Mouse (Mus musculus) midbrain, postnatal 0 days (tissue): ENCODE data around the gene E030018B13Rik. TPM values are rescaled to one million over a fixed set of nuclear protein-coding genes. Genes with fewer than 3 reads are reported as not detected.

ENCODE experiments used
- ATAC-seq: fragments of 200-750 bp; cut with Nextera tagmentation; 2 replicates; pipeline ENCODE4 v1.8.0; 2017; ENCODE audit warnings: moderate number of reproducible peaks, mild to moderate bottlenecking, moderate TSS enrichment, moderate library complexity; ENCODE audit not compliant: low FRiP score
- DNase-seq: peaks from one replicate; pipeline ENCODE4 v3.0.0-alpha.2; 2015; ENCODE audit warnings: low spot score
- H3K27ac ChIP-seq: fragments of 300-500 bp; sonication (generic); 2 replicates; pipeline ENCODE4 v1.5.1; 2014; ENCODE audit warnings: low read depth, mild to moderate bottlenecking, low read length, mixed read lengths
- H3K27me3 ChIP-seq: fragments of 300-500 bp; sonication (generic); 2 replicates; pipeline ENCODE4 v1.6.1; 2014; ENCODE audit warnings: low read length, control low read depth, mixed read lengths; ENCODE audit not compliant: insufficient read depth
- H3K36me3 ChIP-seq: fragments of 300-500 bp; sonication (generic); 2 replicates; pipeline ENCODE4 v1.6.1; 2014; ENCODE audit warnings: low read length, control low read depth, mixed read lengths; ENCODE audit not compliant: insufficient read depth
- H3K4me1 ChIP-seq: fragments of 300-500 bp; sonication (generic); 2 replicates; pipeline ENCODE4 v1.6.1; 2014; ENCODE audit warnings: mild to moderate bottlenecking, control low read depth, antibody characterized with exemption, low read length, mixed read lengths; ENCODE audit not compliant: insufficient read depth
- H3K4me2 ChIP-seq: fragments of 300-500 bp; sonication (generic); 2 replicates; pipeline ENCODE4 v1.6.1; 2014; ENCODE audit warnings: low read depth, mild to moderate bottlenecking, low read length, mixed read lengths; ENCODE audit not compliant: poor library complexity, severe bottlenecking
- H3K4me3 ChIP-seq: fragments of 300-500 bp; sonication (generic); 2 replicates; pipeline ENCODE4 v1.5.1; 2014; ENCODE audit warnings: low read depth, mild to moderate bottlenecking, low read length, moderate library complexity
- H3K9ac ChIP-seq: fragments of 300-500 bp; sonication (generic); replicated peaks from 2 replicates; pipeline ENCODE4 v1.6.1; 2014; ENCODE audit warnings: mild to moderate bottlenecking, low read length, moderate library complexity, mixed read lengths; ENCODE audit not compliant: poor library complexity, severe bottlenecking
- H3K9me3 ChIP-seq: fragments of 300-500 bp; sonication (generic); 2 replicates; pipeline ENCODE4 v1.6.1; 2016; ENCODE audit warnings: low read length, control low read depth
- CTCF ChIP-seq: IDR thresholded peaks from 2 replicates; pipeline ENCODE4 v1.5.1; 2016; ENCODE audit warnings: antibody characterized with exemption, mild to moderate bottlenecking
- WGBS: fragments of 180-500 bp; shearing (Covaris S2); extraction: QIAGEN DNeasy Blood & Tissue Kit; methylation state at CpG from one replicate; pipeline ENCODE4 v1.1.7; 2014; 5-methylcytosine and 5-hydroxymethylcytosine counted together
- polyA plus RNA-seq: library from polyadenylated mRNA; unstranded; fragments of >200 nt; fragmentation: Nextera tagmentation; extraction: Ambion mirVana; gene quantifications from 2 replicates; pipeline ENCODE4 v1.2.1, GENCODE M21; 2015
- total RNA-seq: library from RNA; depleted of rRNA; stranded (reverse); fragments of >200 nt; gene quantifications from 2 replicates; pipeline ENCODE4 v1.2.3, GENCODE M21; 2014

E030018B13Rik gene
- total and polyA plus RNA-seq, 2 experiments from 2014 or later: not detected

- WGBS: 36% methylated on average over 14 of the region's 14 CpGs
- no peak for ATAC-seq
- no peak for TF ChIP-seq CTCF
- no peak overlapping the region for H3K4me2 ChIP-seq
- no peak for DNase-seq
- no peak overlapping the region for H3K27ac ChIP-seq
- H3K9me3 ChIP-seq: no peaks in the 10 kb centered on the region
- no peak overlapping the region for H3K9ac ChIP-seq
- H3K36me3 ChIP-seq: no peaks in the 10 kb centered on the region
- no peak overlapping the region for H3K4me3 ChIP-seq
- no peaks in the 10 kb centered on the region for H3K27me3 ChIP-seq
- H3K4me1 ChIP-seq: no peaks in the 10 kb centered on the region
Measured at GRCm38 (mm10) chr7:63877610-63878009, 39.0 kb upstream of the E030018B13Rik start.

- no peaks in the 10 kb centered on the region for H3K36me3 ChIP-seq
- no peaks in the 10 kb centered on the region for H3K4me1 ChIP-seq
- H3K9ac ChIP-seq: no peak overlapping the region
- WGBS: 73% methylated on average over 6 of the region's 6 CpGs
- no peaks in the 10 kb centered on the region for H3K27me3 ChIP-seq
- no peak overlapping the region for H3K4me3 ChIP-seq
- TF ChIP-seq CTCF: no peak
- H3K9me3 ChIP-seq: no peaks in the 10 kb centered on the region
- H3K27ac ChIP-seq: no peak overlapping the region
- H3K4me2 ChIP-seq: no peak overlapping the region
- DNase-seq (peak; percentile 37), ATAC-seq (no peak)
Measured at GRCm38 (mm10) chr7:63879583-63879982, 37.1 kb upstream of the E030018B13Rik start.

GRCm38 (mm10) chr7:63882739-63883138 is 33.9 kb upstream of the E030018B13Rik start:
- 84% methylated on average over 7 of the region's 7 CpGs for WGBS
- H3K4me3 ChIP-seq: no peak overlapping the region
- no peak overlapping the region for H3K9ac ChIP-seq
- no peak overlapping the region for H3K4me2 ChIP-seq
- no peaks in the 10 kb centered on the region; the same call in 1 of the 2 replicates for H3K36me3 ChIP-seq
- no peak for TF ChIP-seq CTCF
- no peaks in the 10 kb centered on the region for H3K4me1 ChIP-seq
- no peaks in the 10 kb centered on the region for H3K9me3 ChIP-seq
- H3K27ac ChIP-seq: no peak overlapping the region
- no peak for ATAC-seq
- no peaks in the 10 kb centered on the region for H3K27me3 ChIP-seq
- no peak for DNase-seq

- WGBS: 88% methylated on average over 7 of the region's 7 CpGs
Measured at GRCm38 (mm10) chr7:63885025-63885424, 31.6 kb upstream of the E030018B13Rik start.

GRCm38 (mm10) chr7:63887034-63887551 is 29.6 kb upstream of the E030018B13Rik start:
- no peak overlapping the region for H3K4me2 ChIP-seq
- no peak overlapping the region for H3K27ac ChIP-seq
- no peaks in the 10 kb centered on the region for H3K9me3 ChIP-seq
- no peak for DNase-seq
- no peak overlapping the region for H3K9ac ChIP-seq
- no peaks in the 10 kb centered on the region for H3K27me3 ChIP-seq
- TF ChIP-seq CTCF: no peak
- WGBS: 66% methylated on average over 8 of the region's 8 CpGs
- H3K4me1 ChIP-seq: no peaks in the 10 kb centered on the region
- H3K36me3 ChIP-seq: peaks cover 22% of the 10 kb centered on the region
- no peak for ATAC-seq
- no peak overlapping the region for H3K4me3 ChIP-seq

More at GRCm38 (mm10) chr7:63885025-63885424, 31.6 kb upstream of the E030018B13Rik start:
- no peaks in the 10 kb centered on the region for H3K4me1 ChIP-seq
- H3K27ac ChIP-seq: no peak overlapping the region
- H3K4me2 ChIP-seq: no peak overlapping the region
- H3K4me3 ChIP-seq: no peak overlapping the region
- TF ChIP-seq CTCF: no peak
- H3K9ac ChIP-seq: no peak overlapping the region
- peaks cover 14% of the 10 kb centered on the region for H3K36me3 ChIP-seq
- DNase-seq (no peak), ATAC-seq (no peak)
- H3K9me3 ChIP-seq: no peaks in the 10 kb centered on the region
- no peaks in the 10 kb centered on the region for H3K27me3 ChIP-seq

GRCm38 (mm10) chr7:63887602-63888123 is 29.0 kb upstream of the E030018B13Rik start:
- H3K4me1 ChIP-seq: no peaks in the 10 kb centered on the region
- H3K9ac ChIP-seq: no peak overlapping the region
- ATAC-seq: no peak
- no peak overlapping the region for H3K4me3 ChIP-seq
- DNase-seq: no peak
- H3K9me3 ChIP-seq: no peaks in the 10 kb centered on the region
- no peak overlapping the region for H3K4me2 ChIP-seq
- TF ChIP-seq CTCF: no peak
- 89% methylated on average over 10 of the region's 10 CpGs for WGBS
- no peak overlapping the region for H3K27ac ChIP-seq
- no peaks in the 10 kb centered on the region for H3K27me3 ChIP-seq
- H3K36me3 ChIP-seq: peaks cover 22% of the 10 kb centered on the region
